Mouse (Mus musculus): ENCODE results near the gene Sox3. TPM values are rescaled to one million over a fixed set of nuclear protein-coding genes. Genes with fewer than 3 reads are reported as not detected.

Sox3 gene
- polyA plus RNA-seq, 1 experiment from 2014 or later: 2.6 TPM

DNA sequence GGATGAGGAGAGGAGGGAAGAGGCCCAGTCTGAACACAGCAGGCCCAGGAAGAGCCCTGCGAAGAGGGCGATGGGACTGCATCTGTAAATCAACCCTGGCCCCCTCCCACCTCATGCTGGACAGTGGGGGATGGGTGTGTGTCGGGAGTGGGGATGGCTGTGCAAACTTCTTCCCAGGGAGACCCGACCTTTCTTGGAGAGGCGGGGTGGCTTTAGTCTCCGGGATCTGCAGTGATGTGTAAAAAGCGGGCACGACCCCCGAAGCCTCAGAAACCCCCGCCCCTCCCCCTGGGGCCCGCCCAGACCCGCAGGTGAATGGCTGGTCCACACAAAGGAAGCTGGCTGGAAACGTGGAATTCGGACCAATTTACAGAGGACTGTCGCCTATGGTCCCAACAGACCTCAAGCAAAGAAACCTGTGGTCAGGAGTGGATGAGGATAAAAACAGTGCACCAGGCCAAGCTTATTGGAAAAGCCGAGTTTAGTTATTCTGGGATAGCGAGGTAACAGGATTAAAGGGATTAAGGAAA lies 3.2 kb downstream of the Sox3 start:
- H3K4me3 ChIP-seq: peak overlapping the region; percentile 51
- peaks cover 25% of the 10 kb centered on the region; the same call in 1 of the 2 replicates for H3K27me3 ChIP-seq
- WGBS: 18% methylated on average over 16 of the region's 17 CpGs
- no peak overlapping the region for H3K9ac ChIP-seq
- no peak overlapping the region for H3K27ac ChIP-seq
- H3K9me3 ChIP-seq (replicated peaks): no peaks in the 10 kb centered on the region; the same call in 1 of the 2 replicates
- ATAC-seq (ENCODE audit: low FRiP score): no peak
- H3K4me2 ChIP-seq (replicated peaks): peak overlapping the region; percentile 61
- H3K36me3 ChIP-seq: no peaks in the 10 kb centered on the region
- H3K4me1 ChIP-seq: 0 out of 2 replicates have a peak, but pooled peaks cover 2% of the 10 kb centered on the region

All from hindbrain, embryonic 12.5 days (tissue).